8 mouse cellular contexts compared by ENCODE assay signal in the genomic region with DNA sequence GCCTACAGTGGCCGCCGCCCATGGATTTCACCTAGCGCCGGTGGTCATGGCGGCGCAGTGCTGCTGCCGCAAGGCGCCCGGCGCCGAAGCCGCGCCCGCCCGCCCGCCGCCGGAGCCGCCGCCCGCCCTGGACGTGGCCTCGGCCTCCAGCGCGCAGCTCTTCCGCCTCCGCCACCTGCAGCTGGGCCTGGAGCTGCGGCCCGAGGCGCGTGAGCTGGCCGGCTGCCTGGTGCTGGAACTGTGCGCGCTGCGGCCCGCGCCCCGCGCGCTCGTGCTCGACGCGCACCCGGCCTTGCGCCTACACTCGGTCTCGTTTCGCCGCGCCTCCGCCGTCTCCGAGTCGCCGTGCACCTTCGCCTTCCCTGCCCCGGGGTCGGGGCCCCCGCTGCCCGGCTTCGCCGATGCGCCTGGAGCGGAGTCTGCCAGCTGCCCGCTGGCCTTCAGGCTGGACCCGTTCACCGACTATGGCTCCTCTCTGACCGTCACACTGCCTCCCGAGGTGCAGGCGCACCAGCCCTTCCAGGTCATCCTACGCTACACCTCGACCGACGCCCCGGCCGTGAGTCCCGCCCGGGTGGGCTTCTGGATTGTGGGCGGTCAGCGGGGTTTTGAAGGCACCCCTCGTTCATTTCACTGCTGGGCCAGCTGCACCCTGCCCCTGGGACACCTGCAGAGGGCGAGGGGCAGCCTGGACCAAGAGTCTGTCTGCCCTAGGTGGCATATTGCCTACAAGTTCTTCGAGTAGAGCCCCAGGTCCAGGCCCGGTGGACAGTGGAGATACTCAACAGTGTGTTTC. TPM values are rescaled to one million over a fixed set of nuclear protein-coding genes. Genes with fewer than 3 reads are reported as not detected.
DNase-seq lines count a peak whose midpoint lies in the region; ATAC-seq and TF ChIP-seq lines count a peak whose summit lies in the region.

No protein-coding gene starts in this region.

- peaks cover 25% of the 10 kb centered on the region for H3K4me1 ChIP-seq in intestine, embryonic 14.5 days (replicated peaks; ENCODE audit: control insufficient read depth, insufficient read depth, low read length)
- peaks cover 18% of the 10 kb centered on the region for H3K4me1 ChIP-seq in limb, embryonic 11.5 days (ENCODE audit: control insufficient read depth, insufficient read depth, low read length)
- peaks cover 41% of the 10 kb centered on the region for H3K4me1 ChIP-seq in midbrain, embryonic 12.5 days

- no peaks in the 10 kb centered on the region for H3K27me3 ChIP-seq in intestine, embryonic 14.5 days (replicated peaks; ENCODE audit: control insufficient read depth, insufficient read depth, low read length)
- H3K27me3 ChIP-seq in limb, embryonic 11.5 days (ENCODE audit: control insufficient read depth, insufficient read depth, low read length): no peaks in the 10 kb centered on the region
- H3K27me3 ChIP-seq in midbrain, embryonic 12.5 days: peaks cover 20% of the 10 kb centered on the region

- H3K4me2 ChIP-seq in intestine, embryonic 14.5 days (ENCODE audit: low read length): peak overlapping the region; percentile 59
- peak overlapping the region; percentile 93 for H3K4me2 ChIP-seq in limb, embryonic 11.5 days (ENCODE audit: low read depth, severe bottlenecking)
- peak overlapping the region; percentile 90 for H3K4me2 ChIP-seq in midbrain, embryonic 12.5 days (replicated peaks)

- TF ChIP-seq CTCF in gastrocnemius, adult 2 months (IDR thresholded peaks at IDR 0.05): no peak

- H3K9ac ChIP-seq in intestine, embryonic 14.5 days (ENCODE audit: low read length): peak overlapping the region; percentile 79
- H3K9ac ChIP-seq in limb, embryonic 11.5 days (ENCODE audit: low read length): peak overlapping the region; percentile 90
- peak overlapping the region; percentile 97 for H3K9ac ChIP-seq in midbrain, embryonic 12.5 days (replicated peaks)

- DNase-seq in R1 (ENCODE audit: low read depth, low spot score): peak; percentile 51
- peak; percentile 90 to 91 for DNase-seq in cerebellum, postnatal 10 days
- peak; percentile 83 for DNase-seq in gastrocnemius, adult 2 months
- peak; percentile 80 for DNase-seq in intestine, embryonic 14.5 days (ENCODE audit: low spot score)
- DNase-seq in limb, embryonic 11.5 days (ENCODE audit: low spot score): peak; percentile 68
- DNase-seq in spleen, postnatal 10 days (ENCODE audit: low spot score in 2 of 2): peak; percentile 68 to 73

- intact Hi-C loops in gastrocnemius, adult 2 months (cut with DNase I): loop anchor here (2.0 kb wide), 1 partner anchor 24 kb away; the partner anchor contains the start of gene Capn10

- peak overlapping the region; percentile 93 for H3K27ac ChIP-seq in gastrocnemius, adult 2 months
- peak overlapping the region; percentile 84 for H3K27ac ChIP-seq in intestine, embryonic 14.5 days (ENCODE audit: low read depth)
- peak overlapping the region; percentile 79 for H3K27ac ChIP-seq in limb, embryonic 11.5 days (replicated peaks; ENCODE audit: low read depth, low read length)
- peak overlapping the region; percentile 94 for H3K27ac ChIP-seq in midbrain, embryonic 12.5 days (replicated peaks)

- H3K4me3 ChIP-seq in gastrocnemius, adult 2 months: peak overlapping the region; percentile 96
- H3K4me3 ChIP-seq in intestine, embryonic 14.5 days (ENCODE audit: low read depth, low read length): peak overlapping the region; percentile 72
- peak overlapping the region; percentile 72 for H3K4me3 ChIP-seq in limb, embryonic 11.5 days (ENCODE audit: low read depth, low read length)
- H3K4me3 ChIP-seq in midbrain, embryonic 12.5 days: peak overlapping the region; percentile 93

- WGBS in intestine, embryonic 14.5 days: under 1% methylated on average over 57 of the region's 85 CpGs
- WGBS in limb, embryonic 11.5 days: under 1% methylated on average over 64 of the region's 85 CpGs
- whole genome bisulfite sequencing in midbrain, embryonic 12.5 days: under 1% methylated on average over 79 of the region's 85 CpGs

- peak; percentile 32; the same call in 1 of the 2 replicates for ATAC-seq in intestine, embryonic 14.5 days (replicated peaks; ENCODE audit: low FRiP score, low TSS enrichment, low read depth)
- ATAC-seq in limb, embryonic 11.5 days (ENCODE audit: insufficient number of reproducible peaks, low FRiP score, low TSS enrichment, low read depth): peak; percentile 8; the same call in 1 of the 2 replicates
- ATAC-seq in midbrain, embryonic 12.5 days (ENCODE audit: low FRiP score, low read depth): peak; percentile 32
- ATAC-seq in activated CD4-positive, CD25-positive, alpha-beta regulatory T cell, adult 4 months: no peak

- peaks cover 21% of the 10 kb centered on the region for H3K36me3 ChIP-seq in intestine, embryonic 14.5 days (ENCODE audit: control insufficient read depth, insufficient read depth, low read length)
- H3K36me3 ChIP-seq in limb, embryonic 11.5 days (ENCODE audit: control insufficient read depth, insufficient read depth, low read length): peaks cover 5% of the 10 kb centered on the region; the same call in 1 of the 2 replicates
- H3K36me3 ChIP-seq in midbrain, embryonic 12.5 days: peaks cover 19% of the 10 kb centered on the region

- H3K9me3 ChIP-seq in intestine, embryonic 14.5 days (ENCODE audit: control insufficient read depth, low read length): no peaks in the 10 kb centered on the region
- no peaks in the 10 kb centered on the region for H3K9me3 ChIP-seq in limb, embryonic 11.5 days (ENCODE audit: control insufficient read depth, low read length)
- no peaks in the 10 kb centered on the region for H3K9me3 ChIP-seq in midbrain, embryonic 12.5 days

RNA-seq across cellular contexts. Expression of gene Rnpepl1, which starts 0.5 kb away (rescaled TPM):
- total RNA-seq in gastrocnemius, adult 2 months (2021): 10 to 100 TPM; 69.9 to 74.9 TPM
- 28.4 and 36.8 TPM in 2 replicates for polyA plus RNA-seq in intestine, embryonic 14.5 days (2014; fragmentation: Nextera tagmentation; extraction: Ambion mirVana)
- polyA plus RNA-seq in limb, embryonic 11.5 days (2014; fragmentation: Nextera tagmentation; extraction: Ambion mirVana): 19.6 and 23.8 TPM in 2 replicates
- 27.6 and 29.9 TPM in 2 replicates for polyA plus RNA-seq in midbrain, embryonic 12.5 days (2016; fragmentation: Nextera tagmentation; extraction: Ambion mirVana)
- 10 to 100 TPM; 23.3 to 25.3 TPM for polyA plus RNA-seq in activated CD4-positive, CD25-positive, alpha-beta regulatory T cell, adult 4 months (2017; shearing (Covaris generic))

RNA-seq across cellular contexts. Expression of gene Dusp28, which starts 4.3 kb away (rescaled TPM):
- 10 to 100 TPM; 21.8 to 24.9 TPM for total RNA-seq in gastrocnemius, adult 2 months (2021)
- polyA plus RNA-seq in intestine, embryonic 14.5 days (2014; fragmentation: Nextera tagmentation; extraction: Ambion mirVana): 9.9 and 12.1 TPM in 2 replicates
- polyA plus RNA-seq in limb, embryonic 11.5 days (2014; fragmentation: Nextera tagmentation; extraction: Ambion mirVana): 7.9 and 10.1 TPM in 2 replicates
- 14.6 and 16.7 TPM in 2 replicates for polyA plus RNA-seq in midbrain, embryonic 12.5 days (2016; fragmentation: Nextera tagmentation; extraction: Ambion mirVana)
- polyA plus RNA-seq in activated CD4-positive, CD25-positive, alpha-beta regulatory T cell, adult 4 months (2017; shearing (Covaris generic)): 1 to 10 TPM; 4.3 TPM

RNA-seq across cellular contexts. Expression of gene Ankmy1, which starts 8.4 kb away (rescaled TPM):
- total RNA-seq in gastrocnemius, adult 2 months (2021): under 1 TPM in 1 of 2 experiments, not detected in 1; 0.06 TPM
- polyA plus RNA-seq in intestine, embryonic 14.5 days (2014; fragmentation: Nextera tagmentation; extraction: Ambion mirVana): 0.30 and 0.79 TPM in 2 replicates
- 0.47 and 0.92 TPM in 2 replicates for polyA plus RNA-seq in limb, embryonic 11.5 days (2014; fragmentation: Nextera tagmentation; extraction: Ambion mirVana)
- polyA plus RNA-seq in midbrain, embryonic 12.5 days (2016; fragmentation: Nextera tagmentation; extraction: Ambion mirVana): 0.45 and 0.80 TPM in 2 replicates
- polyA plus RNA-seq in activated CD4-positive, CD25-positive, alpha-beta regulatory T cell, adult 4 months (2017; shearing (Covaris generic)): 1 to 10 TPM in 1 of 2 experiments, under 1 TPM in 1; 0.47 to 1.1 TPM

RNA-seq across cellular contexts. Expression of gene Capn10, which starts 23.1 kb away (rescaled TPM):
- total RNA-seq in gastrocnemius, adult 2 months (2021): 1 to 10 TPM; 4.8 to 5.5 TPM
- polyA plus RNA-seq in intestine, embryonic 14.5 days (2014; fragmentation: Nextera tagmentation; extraction: Ambion mirVana): 25.6 and 26.5 TPM in 2 replicates
- polyA plus RNA-seq in limb, embryonic 11.5 days (2014; fragmentation: Nextera tagmentation; extraction: Ambion mirVana): 31.9 and 36.5 TPM in 2 replicates
- polyA plus RNA-seq in midbrain, embryonic 12.5 days (2016; fragmentation: Nextera tagmentation; extraction: Ambion mirVana): 55.2 TPM in 2 replicates
- 1 to 10 TPM; 4.0 to 8.0 TPM for polyA plus RNA-seq in activated CD4-positive, CD25-positive, alpha-beta regulatory T cell, adult 4 months (2017; shearing (Covaris generic))

RNA-seq across cellular contexts. Expression of gene Gpr35, which starts 39.5 kb away (rescaled TPM):
- under 1 TPM; 0.25 to 0.61 TPM for total RNA-seq in gastrocnemius, adult 2 months (2021)
- 5.7 and 7.0 TPM in 2 replicates for polyA plus RNA-seq in intestine, embryonic 14.5 days (2014; fragmentation: Nextera tagmentation; extraction: Ambion mirVana)
- 0.20 and 0.44 TPM in 2 replicates for polyA plus RNA-seq in limb, embryonic 11.5 days (2014; fragmentation: Nextera tagmentation; extraction: Ambion mirVana)
- 0.27 and 0.45 TPM in 2 replicates for polyA plus RNA-seq in midbrain, embryonic 12.5 days (2016; fragmentation: Nextera tagmentation; extraction: Ambion mirVana)
- under 1 TPM; 0.21 to 0.61 TPM for polyA plus RNA-seq in activated CD4-positive, CD25-positive, alpha-beta regulatory T cell, adult 4 months (2017; shearing (Covaris generic))
